Mouse (Mus musculus) liver, embryonic 14.5 days (tissue): ENCODE measurements at regions not wholly inside any gene's neighbourhood (a gene's known extent, or its start where the extent isn't known, plus 50 kb on each side); places are given as distances from the start of the nearest gene placed in this dataset.

Source experiments
- ATAC-seq: fragments of 200-750 bp; cut with Nextera tagmentation; 2 replicates; pipeline ENCODE4 v1.8.0; 2017; ENCODE audit warnings: moderate number of reproducible peaks, mild to moderate bottlenecking, moderate library complexity; ENCODE audit not compliant: insufficient read depth
- DNase-seq, 3 experiments: peaks; one replicate each; pipeline ENCODE4 v3.0.0-alpha.2; 2012 to 2013; ENCODE audit warnings: low read depth in 3 of 3, low spot score in 3 of 3
- H3K27ac ChIP-seq: fragments of 300-500 bp; sonication (generic); 2 replicates; pipeline ENCODE4 v1.5.1; 2014; ENCODE audit warnings: moderate library complexity, mild to moderate bottlenecking, control low read depth, inconsistent platforms
- H3K27me3 ChIP-seq: fragments of 300-500 bp; sonication (generic); 2 replicates; pipeline ENCODE4 v1.6.1; 2014; ENCODE audit warnings: mild to moderate bottlenecking, low read length, moderate library complexity; ENCODE audit not compliant: control insufficient read depth, insufficient read depth
- H3K36me3 ChIP-seq: fragments of 300-500 bp; sonication (generic); replicated peaks from 2 replicates; pipeline ENCODE4 v1.6.1; 2014; ENCODE audit warnings: low read depth; ENCODE audit not compliant: control insufficient read depth, insufficient read depth
- H3K4me1 ChIP-seq, 2 experiments: fragments of 200-500 bp in 1 of 2; fragments of 300-500 bp in 1 of 2; sonication (generic) in 1 of 2; replicated peaks; 2 replicates each; pipeline ENCODE4 v1.6.1; 2012 to 2014; ENCODE audit warnings: antibody characterized with exemption in 1 of 2, inconsistent platforms in 1 of 2, low read length in 1 of 2; ENCODE audit not compliant: control insufficient read depth in 2 of 2, insufficient read depth in 2 of 2
- H3K4me2 ChIP-seq: fragments of 300-500 bp; sonication (generic); 2 replicates; pipeline ENCODE4 v1.6.1; 2014; ENCODE audit warnings: low read depth, mild to moderate bottlenecking, control low read depth, moderate library complexity
- H3K4me3 ChIP-seq, 2 experiments: fragments of 200-500 bp in 1 of 2; fragments of 300-500 bp in 1 of 2; sonication (generic) in 1 of 2; 2 replicates each; pipeline ENCODE4 v1.5.1; 2012 to 2014; ENCODE audit warnings: low read depth in 2 of 2, low read length in 2 of 2, mild to moderate bottlenecking in 2 of 2, control low read depth in 1 of 2, inconsistent platforms in 1 of 2, moderate library complexity in 1 of 2; ENCODE audit not compliant: insufficient read depth in 1 of 2
- H3K9ac ChIP-seq: fragments of 300-500 bp; sonication (generic); replicated peaks from 2 replicates; pipeline ENCODE4 v1.6.1; 2014; ENCODE audit warnings: mild to moderate bottlenecking, control low read depth, moderate library complexity
- H3K9me3 ChIP-seq: fragments of 300-500 bp; sonication (generic); 2 replicates; pipeline ENCODE4 v1.6.1; 2016; ENCODE audit warnings: low read length, mixed read lengths; ENCODE audit not compliant: control insufficient read depth
- CTCF ChIP-seq: IDR thresholded peaks from 2 replicates; pipeline ENCODE4 v1.5.1; 2016; ENCODE audit warnings: antibody characterized with exemption, low read depth, control low read depth
- EP300 ChIP-seq: IDR thresholded peaks from 2 replicates; pipeline ENCODE4 v1.6.1; 2016; ENCODE audit warnings: antibody characterized with exemption, low read depth
- whole genome bisulfite sequencing: fragments of 180-500 bp; shearing (Covaris S2); extraction: QIAGEN DNeasy Blood & Tissue Kit; methylation state at CpG from one replicate; pipeline ENCODE4 v1.1.7; 2014; ENCODE audit not compliant: insufficient replicate concordance; 5-methylcytosine and 5-hydroxymethylcytosine counted together

DNA sequence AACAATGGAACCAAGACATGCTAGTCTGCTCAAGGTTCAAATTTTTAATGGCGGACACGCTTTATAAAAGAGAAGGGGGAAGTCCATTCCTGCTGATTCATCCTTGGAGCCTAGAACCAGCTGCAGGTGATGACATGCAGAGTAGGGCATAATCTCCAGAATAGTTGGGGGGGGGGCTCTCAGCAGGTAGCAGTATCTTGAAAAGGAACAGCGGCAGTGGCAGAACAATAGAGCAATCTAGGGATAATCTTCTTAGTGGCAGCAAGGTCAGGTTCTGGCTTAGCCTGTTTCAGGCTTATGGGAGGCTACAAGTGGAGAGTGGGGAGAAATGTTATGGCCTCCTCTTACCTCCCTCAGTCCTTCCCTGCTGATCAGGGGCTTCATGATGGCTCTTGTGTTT, 81.1 kb upstream of the Tas2r134 start:
- WGBS = 76% methylated on average over 3 of the region's 3 CpGs
- Histone ChIP-seq H3K4me2 (no peak overlapping the region), H3K9ac (no peak overlapping the region), H3K36me3 (no peaks in the 10 kb centered on the region), H3K9me3 (no peaks in the 10 kb centered on the region), H3K27me3 (no peaks in the 10 kb centered on the region), H3K27ac (no peak overlapping the region), H3K4me1 (no peaks in the 10 kb centered on the region), H3K4me3 (no peak overlapping the region)
- ATAC-seq (no peak), DNase-seq (no peak)
- TF ChIP-seq EP300 (no peak), CTCF (no peak)

DNA sequence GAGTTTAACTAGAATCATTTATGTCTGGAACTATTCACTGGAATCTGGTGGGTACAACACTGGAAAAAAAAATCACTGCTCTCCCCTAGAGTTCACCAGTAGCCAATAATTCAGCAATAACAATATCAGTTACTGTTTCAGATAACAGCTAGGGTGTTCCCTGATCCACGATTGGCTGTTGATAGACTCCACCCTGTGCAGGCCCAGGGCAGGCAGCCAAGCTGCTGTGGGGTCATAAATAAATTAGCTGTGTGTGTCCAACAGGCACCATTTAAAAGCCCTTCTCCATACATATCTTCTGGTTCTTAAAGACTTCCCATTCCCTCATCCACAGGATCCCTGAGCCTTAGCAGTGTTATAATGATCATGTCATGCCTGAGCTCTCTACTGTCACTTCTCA, 83.4 kb upstream of the Tas2r134 start:
- Histone ChIP-seq H3K27me3 (no peaks in the 10 kb centered on the region), H3K27ac (no peak overlapping the region), H3K4me1 (no peaks in the 10 kb centered on the region), H3K9me3 (no peaks in the 10 kb centered on the region), H3K9ac (no peak overlapping the region), H3K4me2 (no peak overlapping the region), H3K36me3 (no peaks in the 10 kb centered on the region), H3K4me3 (no peak overlapping the region)
- 55% methylated on average over 1 of the region's 1 CpGs for WGBS
- TF ChIP-seq CTCF = no peak
- TF ChIP-seq EP300 = no peak
- no peak for DNase-seq
- ATAC-seq = no peak

DNA sequence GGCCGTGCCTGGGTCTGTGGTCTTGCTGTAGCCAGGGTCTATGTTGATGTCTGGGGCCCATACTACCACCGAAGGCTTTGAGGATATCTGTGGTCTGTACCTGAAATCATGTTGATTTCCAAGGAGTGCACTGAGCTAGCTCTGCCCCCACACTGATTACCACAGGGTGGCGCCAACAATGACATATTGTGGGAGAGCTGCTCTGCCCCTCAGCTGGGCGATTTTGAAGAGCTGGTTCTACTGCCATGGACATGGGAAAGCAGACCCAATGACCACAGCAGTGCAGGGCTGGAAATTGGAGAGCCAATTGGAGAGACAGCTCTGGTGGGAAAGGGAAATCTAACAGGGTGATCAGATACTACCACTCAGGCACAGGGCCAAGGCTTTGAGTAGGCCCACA, 85.0 kb upstream of the Tas2r134 start:
- WGBS = 54% methylated on average over 4 of the region's 4 CpGs
- DNase-seq = no peak

DNA sequence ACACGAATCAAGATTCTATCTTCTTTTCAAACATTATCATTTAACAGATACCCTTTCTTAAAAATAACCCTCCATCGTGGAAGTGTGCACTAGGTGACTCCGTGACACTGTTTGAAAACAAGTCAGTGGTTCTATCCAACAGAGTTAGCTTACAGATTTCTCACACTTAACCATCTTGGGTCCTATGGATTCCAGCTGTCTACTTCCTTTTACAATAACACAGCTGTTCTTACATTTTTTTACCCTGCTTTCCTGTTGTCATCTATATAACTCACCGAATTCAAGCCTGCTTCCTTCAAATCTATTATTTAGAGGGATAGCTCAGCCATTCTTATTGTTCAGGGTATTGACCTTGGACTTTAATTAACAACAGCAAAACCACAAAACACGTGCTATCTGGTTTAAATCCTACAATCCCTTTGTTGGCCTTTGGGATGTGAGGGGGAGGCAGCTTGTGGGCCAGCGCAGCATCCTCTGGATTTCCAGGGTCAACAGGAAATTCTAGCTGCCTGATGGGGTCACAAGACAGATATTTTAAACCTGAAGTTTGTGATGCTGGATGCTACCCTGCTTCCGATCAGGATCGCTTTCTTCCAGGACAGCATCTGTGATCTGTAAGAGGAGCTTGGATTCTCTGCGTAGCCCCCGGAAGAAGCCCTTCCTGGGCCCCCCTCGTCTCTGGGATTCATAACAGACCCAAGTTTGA, 94.4 kb upstream of the Tas2r134 start:
- 57% methylated on average over 11 of the region's 11 CpGs for WGBS

More for the DNA sequence above, 85.0 kb upstream of the Tas2r134 start:
- no peak for ATAC-seq
- no peaks in the 10 kb centered on the region for H3K27me3 ChIP-seq
- no peak overlapping the region for H3K4me2 ChIP-seq
- H3K4me3 ChIP-seq = no peak overlapping the region
- no peak overlapping the region for H3K27ac ChIP-seq
- H3K36me3 ChIP-seq = no peaks in the 10 kb centered on the region
- TF ChIP-seq EP300 (no peak), CTCF (peak; percentile 40)
- H3K4me1 ChIP-seq = no peaks in the 10 kb centered on the region
- no peak overlapping the region for H3K9ac ChIP-seq
- H3K9me3 ChIP-seq = no peaks in the 10 kb centered on the region

DNA sequence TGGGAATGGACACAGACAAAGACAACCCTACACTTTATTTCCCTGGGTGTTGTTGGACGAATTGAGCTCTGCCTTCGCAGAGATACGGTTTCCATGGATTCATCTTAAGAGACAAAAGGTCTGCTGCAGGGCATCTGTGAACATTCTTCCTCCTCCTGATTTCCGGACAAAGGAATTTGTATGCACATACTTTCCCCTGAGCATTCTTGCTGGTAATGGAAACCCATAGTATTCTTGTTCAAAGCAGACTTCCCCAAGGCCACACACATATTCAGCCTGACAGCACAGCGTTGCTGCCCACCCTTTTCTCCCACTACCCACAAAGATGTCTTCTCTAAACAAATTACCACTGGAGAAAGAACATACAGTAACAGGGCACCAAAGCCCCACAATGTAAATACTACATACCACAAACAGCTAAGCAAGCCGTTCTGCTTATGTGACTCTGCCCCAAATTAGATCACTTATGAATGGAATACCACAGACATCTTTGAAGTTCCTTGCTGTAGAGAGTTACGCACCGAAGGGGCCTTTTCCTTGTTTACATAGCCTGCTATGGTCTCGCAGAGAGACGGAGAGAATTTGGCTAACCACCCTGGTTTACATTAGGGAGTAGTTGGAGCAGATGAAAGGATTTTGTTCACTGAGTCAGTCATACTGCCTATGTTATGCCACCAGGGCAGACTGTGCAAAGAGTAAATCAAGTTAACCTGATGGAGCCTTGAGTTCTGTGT, 96.0 kb upstream of the Tas2r134 start:
- Histone ChIP-seq H3K36me3 (no peaks in the 10 kb centered on the region), H3K4me1 (0 out of 4 replicates have a peak, but pooled peaks cover 0 to 1% of the 10 kb centered on the region in 2 experiments), H3K27me3 (no peaks in the 10 kb centered on the region), H3K9me3 (no peaks in the 10 kb centered on the region), H3K4me2 (no peak overlapping the region), H3K27ac (no peak overlapping the region), H3K4me3 (no peak overlapping the region), H3K9ac (no peak overlapping the region)
- WGBS = 57% methylated on average over 10 of the region's 10 CpGs
- TF ChIP-seq CTCF = no peak
- no peak for TF ChIP-seq EP300
- DNase-seq = no peak
- no peak for ATAC-seq

More for the DNA sequence above, 94.4 kb upstream of the Tas2r134 start:
- no peak overlapping the region for H3K9ac ChIP-seq
- DNase-seq = no peak
- no peaks in the 10 kb centered on the region for H3K36me3 ChIP-seq
- ATAC-seq = no peak
- no peak overlapping the region for H3K4me2 ChIP-seq
- H3K4me3 ChIP-seq = no peak overlapping the region
- TF ChIP-seq EP300 = no peak
- no peak for TF ChIP-seq CTCF
- no peak overlapping the region for H3K27ac ChIP-seq
- H3K9me3 ChIP-seq = no peaks in the 10 kb centered on the region
- H3K4me1 ChIP-seq = 0 out of 4 replicates have a peak, but pooled peaks cover 0 to 1% of the 10 kb centered on the region in 2 experiments
- no peaks in the 10 kb centered on the region for H3K27me3 ChIP-seq
